Comparison of ENCODE assay signal across 28 mouse cellular contexts in genomic region chr3:89780102-89780501, GRCm38 (mm10). TPM values are rescaled to one million over a fixed set of nuclear protein-coding genes. Genes with fewer than 3 reads are reported as not detected.
"Had no signal": no experiment of that assay in that cellular context is flagged by ENCODE, and none has a peak within 500 bp of the region (broad histone marks: within the 10 kb centered on the region; RNA-seq: fewer than 3 reads in every experiment).

No protein-coding gene starts in this region.

- H3K27me3 ChIP-seq: embryonic facial prominence, embryonic 12.5 days; embryonic facial prominence, embryonic 13.5 days; embryonic facial prominence, embryonic 15.5 days; forebrain, embryonic 12.5 days; forebrain, embryonic 13.5 days; forebrain, embryonic 15.5 days had no signal

- DNase-seq: cerebellum, adult 8-10 months; cerebellum, adult 9-10 months; cerebellum, adult 9-11 months; cerebellum, postnatal 10 days; cerebellum, postnatal 14 days; cerebellum, postnatal 25 days; cerebellum, postnatal 36 days; embryo, embryonic 11 days; forebrain, postnatal 0 days; gastrocnemius, adult 2 months; gastrocnemius, postnatal 10 days; gastrocnemius, postnatal 14 days; gastrocnemius, postnatal 25 days; gastrocnemius, postnatal 36 days; heart, adult 18-20 months; heart, adult 2 months had no signal

- H3K9ac ChIP-seq: embryonic facial prominence, embryonic 12.5 days; embryonic facial prominence, embryonic 13.5 days; embryonic facial prominence, embryonic 15.5 days; forebrain, embryonic 12.5 days; forebrain, embryonic 13.5 days; forebrain, embryonic 15.5 days; forebrain, postnatal 0 days had no signal

- ATAC-seq: forebrain, embryonic 13.5 days; forebrain, embryonic 14.5 days; forebrain, embryonic 15.5 days; forebrain, embryonic 16.5 days; forebrain, postnatal 0 days had no signal

- H3K4me2 ChIP-seq: embryonic facial prominence, embryonic 12.5 days; embryonic facial prominence, embryonic 13.5 days; embryonic facial prominence, embryonic 15.5 days; forebrain, embryonic 12.5 days; forebrain, embryonic 13.5 days; forebrain, embryonic 15.5 days had no signal

- H3K27ac ChIP-seq: embryonic facial prominence, embryonic 10.5 days; embryonic facial prominence, embryonic 12.5 days; embryonic facial prominence, embryonic 13.5 days; embryonic facial prominence, embryonic 15.5 days; forebrain, embryonic 10.5 days; forebrain, embryonic 12.5 days; forebrain, embryonic 13.5 days; forebrain, embryonic 15.5 days; gastrocnemius, adult 2 months; heart, adult 2 months had no signal

- H3K9me3 ChIP-seq: embryonic facial prominence, embryonic 10.5 days; embryonic facial prominence, embryonic 12.5 days; embryonic facial prominence, embryonic 13.5 days; embryonic facial prominence, embryonic 15.5 days; forebrain, embryonic 10.5 days; forebrain, embryonic 12.5 days; forebrain, embryonic 13.5 days; forebrain, embryonic 15.5 days had no signal

- H3K4me3 ChIP-seq: embryonic facial prominence, embryonic 10.5 days; embryonic facial prominence, embryonic 12.5 days; embryonic facial prominence, embryonic 13.5 days; embryonic facial prominence, embryonic 15.5 days; erythroblast, embryonic 14.5 days; forebrain, embryonic 10.5 days; forebrain, embryonic 12.5 days; forebrain, embryonic 13.5 days; forebrain, embryonic 15.5 days; gastrocnemius, adult 2 months; heart, adult 2 months had no signal

RNA-seq across cellular contexts. Expression of gene She, which starts 51.1 kb away (rescaled TPM):
- total RNA-seq: granulocyte monocyte progenitor cell, adult 5-6 weeks had no signal
- polyA plus RNA-seq: erythroblast, embryonic 14.5 days had no signal
